Mouse (Mus musculus) ES-Bruce4 (cell line): ENCODE measurements around the gene Mgat3. TPM values are rescaled to one million over a fixed set of nuclear protein-coding genes. Genes with fewer than 3 reads are reported as not detected.

Experiments
- H3K27ac ChIP-seq: 2 replicates; pipeline ENCODE4 v1.5.1; 2012; ENCODE audit warnings: low read length, inconsistent platforms; ENCODE audit not compliant: insufficient read depth
- H3K27me3 ChIP-seq: 2 replicates; pipeline ENCODE4 v1.6.1; 2012; ENCODE audit warnings: mild to moderate bottlenecking, low read length, inconsistent platforms; ENCODE audit not compliant: control insufficient read depth, poor library complexity, insufficient read depth, severe bottlenecking
- H3K36me3 ChIP-seq: 2 replicates; pipeline ENCODE4 v1.6.1; 2012; ENCODE audit warnings: inconsistent platforms, mild to moderate bottlenecking, low read length, moderate library complexity; ENCODE audit not compliant: control insufficient read depth, poor library complexity, insufficient read depth, severe bottlenecking
- H3K4me1 ChIP-seq: one replicate; pipeline ENCODE4 v1.8.1; 2011; ENCODE audit warnings: low read length; ENCODE audit not compliant: control insufficient read depth, insufficient read depth
- H3K4me3 ChIP-seq: 2 replicates; pipeline ENCODE4 v1.5.1; 2011; ENCODE audit warnings: low read depth, mild to moderate bottlenecking, low read length
- H3K9ac ChIP-seq: 2 replicates; pipeline ENCODE4 v1.6.1; 2012; ENCODE audit warnings: low read depth, mild to moderate bottlenecking, inconsistent platforms; ENCODE audit not compliant: poor library complexity, severe bottlenecking
- H3K9me3 ChIP-seq: replicated peaks from 2 replicates; pipeline ENCODE4 v1.6.1; 2012; ENCODE audit warnings: mild to moderate bottlenecking, low read length, inconsistent platforms; ENCODE audit not compliant: control insufficient read depth, poor library complexity, insufficient read depth, severe bottlenecking
- CTCF ChIP-seq: IDR thresholded peaks from one replicate; pipeline ENCODE4 v1.8.1; 2011; ENCODE audit warnings: low read depth, low read length
- EP300 ChIP-seq: IDR thresholded peaks from 2 replicates; pipeline ENCODE4 v1.6.1; 2011; ENCODE audit warnings: low read depth, low read length; ENCODE audit not compliant: insufficient read depth
- POLR2A ChIP-seq: IDR thresholded peaks from one replicate; pipeline ENCODE4 v1.8.1; 2011; ENCODE audit warnings: low read length; ENCODE audit not compliant: insufficient read depth
- polyA plus RNA-seq: library from polyadenylated mRNA; stranded (reverse); fragments of >200 nt; gene quantifications from 2 replicates; pipeline ENCODE4 v1.2.4, GENCODE M21; 2011; ENCODE audit warnings: low read depth; ENCODE audit not compliant: missing spikeins, insufficient read depth, insufficient read length

The Mgat3 gene
- 6.2 and 6.3 TPM in 2 replicates for polyA plus RNA-seq

DNA sequence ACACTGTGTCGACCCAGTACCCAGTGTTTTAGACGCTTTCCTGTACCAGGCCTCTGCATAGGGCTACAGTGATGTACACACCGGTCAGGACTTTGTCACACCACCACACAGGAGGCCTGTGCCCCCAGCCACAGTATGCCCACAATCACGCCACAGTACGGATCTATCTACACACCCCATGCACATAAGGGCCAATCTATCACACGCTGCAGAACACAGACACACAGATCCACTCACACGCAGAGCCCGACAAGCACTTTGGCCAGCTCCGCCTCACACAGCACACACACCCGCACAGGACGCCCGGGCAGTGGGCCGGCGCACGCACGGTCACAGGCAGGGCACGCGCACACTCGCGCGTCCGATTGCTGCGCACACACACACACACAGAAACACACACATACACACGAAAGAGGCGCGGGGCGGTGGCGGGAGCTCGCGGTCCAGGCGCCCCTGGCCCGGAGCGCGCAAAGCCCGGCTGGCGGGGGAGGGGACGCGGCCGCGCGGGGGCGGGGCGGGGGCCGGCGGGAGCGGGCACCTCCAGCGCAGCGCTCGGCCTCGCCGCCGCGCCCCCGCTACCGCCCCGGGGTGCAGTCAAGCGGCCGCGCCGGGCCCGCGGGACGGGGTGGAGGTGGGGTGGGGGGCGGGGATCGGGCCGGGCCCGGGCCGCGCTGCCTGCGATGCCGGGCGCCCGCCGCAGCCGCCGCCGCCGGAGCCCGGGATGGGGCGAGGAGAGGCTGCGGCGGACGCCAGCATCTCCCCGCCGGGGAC is at the start of gene Mgat3:
Mgat3 (plus strand) TSS at position 721 of the 771 bp plus-strand sequence.
- Histone ChIP-seq H3K4me3 (peak within 1 kb of the TSS; percentile 71), H3K9ac (peak within 1 kb of the TSS; percentile 91), H3K9me3 (no peaks in the 10 kb centered on the region), H3K36me3 (no peaks in the 10 kb centered on the region), H3K27ac (no peak within 1 kb of the TSS), H3K27me3 (no peaks in the 10 kb centered on the region), H3K4me1 (peaks cover 9% of the 10 kb centered on the region)
- TF ChIP-seq EP300: no peak
- TF ChIP-seq CTCF: no peak

DNA sequence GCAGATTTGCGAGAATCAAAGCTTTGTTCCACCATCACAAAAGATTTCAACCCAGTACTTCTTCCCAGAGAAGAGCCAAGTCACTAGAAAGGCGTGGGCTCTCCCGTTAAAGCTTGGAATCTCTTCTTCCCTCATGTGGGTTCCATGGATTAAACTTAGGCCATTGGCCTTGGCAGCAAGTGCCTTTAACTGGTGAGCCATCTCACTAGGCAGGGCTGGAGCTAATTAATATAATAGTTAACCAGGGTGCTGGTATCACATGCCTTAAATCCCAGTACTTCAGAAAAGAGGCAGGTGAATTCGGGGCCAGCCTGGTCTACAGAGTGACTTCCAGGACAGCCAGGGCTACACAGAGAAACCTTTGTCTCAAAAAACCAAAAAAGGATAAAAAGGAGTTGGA is 48.9 kb upstream of the Mgat3 start:
- H3K36me3 ChIP-seq: no peaks in the 10 kb centered on the region
- TF ChIP-seq CTCF (no peak), POLR2A (no peak), EP300 (no peak)
- no peaks in the 10 kb centered on the region for H3K27me3 ChIP-seq
- no peak overlapping the region for H3K9ac ChIP-seq
- H3K4me3 ChIP-seq: no peak overlapping the region
- H3K9me3 ChIP-seq: no peaks in the 10 kb centered on the region
- H3K27ac ChIP-seq: no peak overlapping the region
- H3K4me1 ChIP-seq: no peaks in the 10 kb centered on the region

DNA sequence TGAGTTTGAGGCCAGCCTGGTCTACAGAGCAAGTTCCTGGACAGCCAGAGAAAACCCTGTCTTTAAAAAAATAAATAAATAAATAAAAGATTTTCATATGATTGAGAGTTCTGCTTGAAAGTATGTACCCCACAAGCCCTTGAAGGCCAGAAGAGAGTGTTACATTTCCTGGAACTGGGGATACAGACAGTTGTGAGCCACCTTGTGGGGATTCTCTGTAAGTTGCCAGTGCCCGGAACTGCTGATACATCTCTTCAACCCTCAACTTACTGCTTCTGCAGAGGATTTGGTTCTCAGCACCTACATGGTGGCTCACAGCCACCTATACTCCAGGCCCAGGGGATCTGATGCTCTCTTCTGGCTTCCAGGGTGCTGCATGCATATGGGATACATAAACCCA is 46.3 kb upstream of the Mgat3 start:
- TF ChIP-seq CTCF (no peak), POLR2A (no peak), EP300 (no peak)
- no peak overlapping the region for H3K4me3 ChIP-seq

DNA sequence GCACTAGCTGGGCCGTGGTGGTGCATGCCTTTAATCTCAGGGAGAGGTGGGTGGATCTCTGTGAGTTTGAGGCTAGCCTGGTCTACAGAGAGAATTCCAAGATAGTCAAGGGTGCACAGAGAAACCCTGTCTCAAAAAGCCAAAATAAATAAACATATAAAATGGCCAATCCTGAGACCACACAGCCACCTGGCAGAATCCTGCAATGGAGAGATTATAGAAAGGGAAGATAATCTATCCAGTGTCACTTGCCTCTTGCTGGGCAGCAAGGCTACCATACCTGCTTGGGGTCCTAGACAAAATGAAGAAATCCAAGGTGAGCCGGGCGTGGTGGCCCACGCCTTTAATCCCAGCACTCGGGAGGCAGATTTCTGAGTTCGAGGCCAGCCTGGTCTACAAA is 43.5 kb upstream of the Mgat3 start:
- Histone ChIP-seq H3K4me3 (no peak overlapping the region), H3K27ac (no peak overlapping the region), H3K36me3 (no peaks in the 10 kb centered on the region), H3K27me3 (no peaks in the 10 kb centered on the region), H3K9me3 (no peaks in the 10 kb centered on the region), H3K9ac (no peak overlapping the region), H3K4me1 (no peaks in the 10 kb centered on the region)
- TF ChIP-seq EP300 (no peak), POLR2A (no peak), CTCF (no peak)

More for the DNA sequence above, 46.3 kb upstream of the Mgat3 start:
- Histone ChIP-seq H3K4me1 (no peaks in the 10 kb centered on the region), H3K27me3 (no peaks in the 10 kb centered on the region), H3K27ac (no peak overlapping the region), H3K36me3 (no peaks in the 10 kb centered on the region), H3K9me3 (no peaks in the 10 kb centered on the region), H3K9ac (no peak overlapping the region)

DNA sequence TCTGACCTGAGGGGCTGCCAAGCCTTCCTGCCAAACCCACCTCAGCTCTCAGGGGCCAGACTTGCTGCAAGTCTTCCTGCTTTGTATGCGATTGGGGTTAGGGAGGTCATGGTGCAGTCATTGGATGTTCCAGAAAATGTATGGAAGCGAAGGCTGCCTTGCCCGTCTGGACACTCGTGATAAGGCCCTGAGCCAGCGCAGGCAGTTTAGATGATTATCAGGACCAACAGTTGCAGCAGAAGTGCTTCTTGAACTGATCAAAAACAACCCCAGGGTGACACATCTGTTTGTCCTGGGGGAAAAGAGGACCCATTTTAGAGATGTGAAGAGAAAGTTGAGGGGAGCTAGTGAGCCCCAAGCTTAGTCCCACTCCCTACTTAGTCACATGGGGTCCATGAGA is 42.8 kb upstream of the Mgat3 start:
- no peak for TF ChIP-seq POLR2A
- no peak for TF ChIP-seq EP300
- TF ChIP-seq CTCF: no peak
- no peak overlapping the region for H3K27ac ChIP-seq
- H3K9ac ChIP-seq: no peak overlapping the region
- H3K9me3 ChIP-seq: no peaks in the 10 kb centered on the region
- no peaks in the 10 kb centered on the region for H3K4me1 ChIP-seq
- no peaks in the 10 kb centered on the region for H3K27me3 ChIP-seq
- H3K36me3 ChIP-seq: no peaks in the 10 kb centered on the region
- no peak overlapping the region for H3K4me3 ChIP-seq

DNA sequence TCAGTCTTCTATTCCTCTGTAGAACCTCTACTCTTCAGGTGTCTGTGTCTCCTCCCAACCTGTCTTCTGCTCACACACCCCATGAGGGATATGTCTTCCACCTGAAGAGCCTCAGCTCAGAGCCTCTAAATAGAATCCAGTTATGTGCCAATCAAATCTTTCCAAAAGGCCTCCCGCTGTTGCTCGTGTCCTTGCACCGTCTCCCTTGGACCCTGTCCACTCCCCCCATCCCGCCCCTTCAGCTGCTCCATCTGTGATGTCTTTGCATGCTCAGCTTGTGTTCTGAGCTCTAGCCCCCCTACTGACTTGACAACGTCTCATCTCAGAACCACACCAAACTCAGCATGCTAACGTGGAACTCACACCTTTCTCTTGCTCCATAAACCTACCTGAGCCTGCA is 42.1 kb upstream of the Mgat3 start:
- no peak for TF ChIP-seq CTCF
- H3K27me3 ChIP-seq: no peaks in the 10 kb centered on the region

More for the DNA sequence above, 42.1 kb upstream of the Mgat3 start:
- Histone ChIP-seq H3K4me3 (no peak overlapping the region), H3K9me3 (no peaks in the 10 kb centered on the region), H3K9ac (no peak overlapping the region), H3K4me1 (no peaks in the 10 kb centered on the region), H3K36me3 (no peaks in the 10 kb centered on the region), H3K27ac (no peak overlapping the region)
